Mouse (Mus musculus) midbrain, embryonic 14.5 days (tissue): ENCODE results near the gene Gm7324. TPM values are rescaled to one million over a fixed set of nuclear protein-coding genes. Genes with fewer than 3 reads are reported as not detected.
"Not testable (repeated sequence)": the region's sequence is repeated elsewhere in the genome, so short reads cannot be mapped to it uniquely, and the experiment has no call there.

Experiments
- ATAC-seq: fragments of 200-750 bp; cut with Nextera tagmentation; 2 replicates; pipeline ENCODE4 v1.8.0; 2017; ENCODE audit warnings: moderate number of reproducible peaks, moderate library complexity; ENCODE audit not compliant: low FRiP score, low TSS enrichment
- DNase-seq: peaks from one replicate; pipeline ENCODE4 v3.0.0-alpha.2; 2015
- H3K27ac ChIP-seq: fragments of 300-500 bp; sonication (generic); replicated peaks from 2 replicates; pipeline ENCODE4 v1.5.1; 2014; ENCODE audit warnings: mild to moderate bottlenecking, low read depth, low read length, moderate library complexity
- H3K27me3 ChIP-seq: fragments of 300-500 bp; sonication (generic); 2 replicates; pipeline ENCODE4 v1.6.1; 2014; ENCODE audit warnings: low read length, control low read depth, mixed read lengths; ENCODE audit not compliant: control insufficient read depth, insufficient read depth
- H3K36me3 ChIP-seq: fragments of 300-500 bp; sonication (generic); 2 replicates; pipeline ENCODE4 v1.6.1; 2014; ENCODE audit warnings: low read length, control low read depth; ENCODE audit not compliant: control insufficient read depth, insufficient read depth
- H3K4me1 ChIP-seq: fragments of 300-500 bp; sonication (generic); 2 replicates; pipeline ENCODE4 v1.6.1; 2014; ENCODE audit warnings: mild to moderate bottlenecking, antibody characterized with exemption, low read length, control low read depth; ENCODE audit not compliant: control insufficient read depth, insufficient read depth
- H3K4me2 ChIP-seq: fragments of 300-500 bp; sonication (generic); 2 replicates; pipeline ENCODE4 v1.6.1; 2014; ENCODE audit warnings: mild to moderate bottlenecking, low read length, moderate library complexity
- H3K4me3 ChIP-seq: fragments of 300-500 bp; sonication (generic); replicated peaks from 2 replicates; pipeline ENCODE4 v1.5.1; 2014; ENCODE audit warnings: low read depth, low read length
- H3K9ac ChIP-seq: fragments of 300-500 bp; sonication (generic); replicated peaks from 2 replicates; pipeline ENCODE4 v1.6.1; 2014; ENCODE audit warnings: mild to moderate bottlenecking, low read length, moderate library complexity
- H3K9me3 ChIP-seq: fragments of 300-500 bp; sonication (generic); 2 replicates; pipeline ENCODE4 v1.6.1; 2016; ENCODE audit warnings: low read length, control low read depth, mixed read lengths; ENCODE audit not compliant: control insufficient read depth
- WGBS: fragments of 180-500 bp; shearing (Covaris S2); extraction: QIAGEN DNeasy Blood & Tissue Kit; methylation state at CpG from one replicate; pipeline ENCODE4 v1.1.7; 2014; 5-methylcytosine and 5-hydroxymethylcytosine counted together
- polyA plus RNA-seq: library from polyadenylated mRNA; unstranded; fragments of >200 nt; fragmentation: Nextera tagmentation; extraction: Ambion mirVana; gene quantifications from 2 replicates; pipeline ENCODE4 v1.2.1, GENCODE M21; 2014

Gm7324 gene
- polyA plus RNA-seq = 1.6 and 2.3 TPM in 2 replicates

DNA sequence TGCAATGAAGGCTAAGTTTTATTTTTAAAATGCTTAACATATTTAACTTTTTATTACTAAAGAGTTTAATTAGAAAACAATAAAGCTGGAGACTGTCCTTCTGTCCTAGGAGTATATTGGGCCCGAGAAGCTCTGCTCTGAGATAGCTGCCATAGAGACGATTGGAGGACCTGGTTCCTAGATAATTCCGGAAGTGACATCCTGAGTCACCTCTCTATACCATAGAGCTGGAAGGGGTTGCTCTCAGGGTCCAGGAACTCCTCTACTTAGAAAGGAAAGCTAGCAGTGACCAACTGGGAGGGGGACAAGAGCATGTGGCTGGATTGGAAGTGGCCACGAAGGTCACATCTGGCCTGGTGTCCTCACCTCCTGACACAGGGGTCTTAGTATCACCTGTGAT lies at the start of gene Gm7324:
Gm7324 (plus strand) TSS at position 208 of the 400 bp plus-strand sequence.
- DNase-seq, H3K4me1 ChIP-seq, ATAC-seq, H3K27me3 ChIP-seq, H3K4me3 ChIP-seq, H3K27ac ChIP-seq, H3K4me2 ChIP-seq, H3K9me3 ChIP-seq, H3K36me3 ChIP-seq, H3K9ac ChIP-seq: not testable (repeated sequence)
- WGBS = 86% methylated on average over 4 of the region's 4 CpGs

DNA sequence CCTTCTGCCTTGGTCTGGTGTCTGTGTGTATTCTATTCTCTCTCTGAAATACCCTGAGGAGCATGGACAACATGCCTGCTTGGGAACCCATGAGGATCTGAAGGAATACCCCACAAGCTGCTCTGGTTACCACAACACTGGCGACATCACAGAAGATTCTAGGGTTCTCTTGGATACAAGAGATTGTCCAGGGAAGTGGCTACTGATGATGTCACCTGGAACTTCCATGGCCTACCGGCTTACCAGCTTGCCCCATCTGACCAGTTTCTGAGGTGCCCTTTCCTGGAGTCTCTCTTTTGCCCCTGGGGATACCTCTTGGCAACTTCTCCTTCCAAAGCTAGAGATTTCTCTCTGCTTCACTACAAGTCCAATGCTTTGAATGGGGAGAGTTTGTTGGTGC lies 20.5 kb upstream of the Gm7324 start, which contains the start of gene Gm8165:
Gm8165 (minus strand) TSS at position 101 of the 400 bp plus-strand sequence.
- ATAC-seq, DNase-seq, H3K27me3 ChIP-seq, H3K4me3 ChIP-seq, H3K36me3 ChIP-seq, H3K9me3 ChIP-seq, H3K4me2 ChIP-seq, H3K27ac ChIP-seq, H3K4me1 ChIP-seq, H3K9ac ChIP-seq: not testable (repeated sequence)
- WGBS = no CpG with 5 or more reads among the region's 2 CpGs

DNA sequence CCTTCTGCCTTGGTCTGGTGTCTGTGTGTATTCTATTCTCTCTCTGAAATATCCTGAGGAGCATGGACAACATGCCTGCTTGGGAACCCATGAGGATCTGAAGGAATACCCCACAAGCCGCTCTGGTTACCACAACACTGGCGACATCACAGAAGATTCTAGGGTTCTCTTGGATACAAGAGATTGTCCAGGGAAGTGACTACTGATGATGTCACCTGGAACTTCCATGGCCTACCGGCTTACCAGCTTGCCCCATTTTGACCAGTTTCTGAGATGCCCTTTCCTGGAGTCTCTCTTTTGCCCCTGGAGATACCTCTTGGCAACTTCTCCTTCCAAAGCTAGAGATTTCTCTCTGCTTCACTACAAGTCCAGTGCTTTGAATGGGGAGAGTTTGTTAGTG lies 29.8 kb downstream of the Gm7324 start, which contains the start of gene Gm16506:
Gm16506 (minus strand) TSS at position 101 of the 400 bp plus-strand sequence.
- not testable (repeated sequence) for ATAC-seq, H3K36me3 ChIP-seq, H3K9me3 ChIP-seq, H3K4me3 ChIP-seq, DNase-seq, H3K27me3 ChIP-seq, H3K9ac ChIP-seq, H3K4me2 ChIP-seq, H3K4me1 ChIP-seq, H3K27ac ChIP-seq
- WGBS = 92% methylated on average over 1 of the region's 3 CpGs

DNA sequence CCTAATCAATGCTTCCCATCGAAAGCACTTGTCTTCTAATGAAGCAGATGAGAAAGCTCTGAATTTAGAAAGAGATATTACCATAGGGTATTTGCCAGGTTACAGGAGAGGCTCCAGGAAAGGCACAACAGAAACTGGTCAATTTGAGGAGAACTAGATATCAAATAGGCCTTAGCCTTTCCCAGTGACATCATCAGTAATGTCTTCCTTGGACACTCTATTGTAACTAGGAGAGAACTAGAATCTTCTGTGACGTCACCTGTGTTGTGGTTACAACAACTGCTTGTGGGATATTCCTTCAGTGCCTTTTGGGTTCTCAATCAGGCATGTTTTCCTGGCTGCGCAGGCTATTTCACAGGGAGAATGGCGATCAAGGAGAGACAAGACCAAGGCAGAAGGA lies 49.9 kb downstream of the Gm7324 start, which contains the start of gene Gm6526:
Gm6526 (plus strand) TSS at position 301 of the 400 bp plus-strand sequence.
- not testable (repeated sequence) for H3K9me3 ChIP-seq, H3K4me2 ChIP-seq, H3K27ac ChIP-seq, H3K4me3 ChIP-seq, ATAC-seq, H3K27me3 ChIP-seq, DNase-seq, H3K4me1 ChIP-seq, H3K9ac ChIP-seq, H3K36me3 ChIP-seq
- 86% methylated on average over 4 of the region's 4 CpGs for WGBS

Other genes with a start within 250 kb of the Gm7324 start
- 0.16 TPM in 1 of 2 replicates, not detected in the other for gene Gm5799, start 154.3 kb upstream of the Gm7324 start, polyA plus RNA-seq
- not detected in 2 replicates for gene Gm17654, start 118.7 kb upstream of the Gm7324 start, polyA plus RNA-seq
- not detected in 2 replicates for gene Gm10375, start 89.8 kb upstream of the Gm7324 start, polyA plus RNA-seq
- gene Gm8165, start 20.6 kb upstream of the Gm7324 start, polyA plus RNA-seq = not detected in 2 replicates
- gene Gm16506, start 29.7 kb downstream of the Gm7324 start, polyA plus RNA-seq = not detected in 2 replicates
- not detected in 2 replicates for gene Gm6526, start 50.0 kb downstream of the Gm7324 start, polyA plus RNA-seq
- gene Gm8180, start 86.9 kb downstream of the Gm7324 start, polyA plus RNA-seq = not detected in 2 replicates
- not detected in 2 replicates for gene Ear1, start 177.7 kb downstream of the Gm7324 start, polyA plus RNA-seq
- gene Ear10, start 225.7 kb downstream of the Gm7324 start, polyA plus RNA-seq = not detected in 2 replicates
- gene Gm8113, start 227.6 kb downstream of the Gm7324 start, polyA plus RNA-seq = 3.7 and 5.4 TPM in 2 replicates